Mouse (Mus musculus): ENCODE measurements around the gene Plekha6.

Gene Plekha6

GRCm38 (mm10) chr1:133182706-133183095, 18.7 kb downstream of the Plekha6 start:
- DNase-seq (ENCODE audit: low spot score): no peak

GRCm38 (mm10) chr1:133183141-133183925, 19.3 kb downstream of the Plekha6 start:
- DNase-seq (ENCODE audit: low spot score): no peak

- no peak for DNase-seq (ENCODE audit: low spot score)
Observed at GRCm38 (mm10) chr1:133187948-133188680, 24.1 kb downstream of the Plekha6 start.

GRCm38 (mm10) chr1:133188719-133189118, 24.7 kb downstream of the Plekha6 start:
- no peak for DNase-seq (ENCODE audit: low spot score)

GRCm38 (mm10) chr1:133189471-133189870, 25.5 kb downstream of the Plekha6 start:
- DNase-seq (ENCODE audit: low spot score): no peak

- DNase-seq (ENCODE audit: low spot score): no peak
Observed at GRCm38 (mm10) chr1:133190550-133190949, 26.5 kb downstream of the Plekha6 start.

GRCm38 (mm10) chr1:133196181-133196580, 32.2 kb downstream of the Plekha6 start:
- DNase-seq (ENCODE audit: low spot score): no peak

- no peak for DNase-seq (ENCODE audit: low spot score)
Observed at GRCm38 (mm10) chr1:133197266-133197665, 33.3 kb downstream of the Plekha6 start.

- DNase-seq (ENCODE audit: low spot score): no peak
Observed at GRCm38 (mm10) chr1:133199706-133200105, 35.7 kb downstream of the Plekha6 start.

- no peak for DNase-seq (ENCODE audit: low spot score)
Observed at GRCm38 (mm10) chr1:133201499-133201898, 37.5 kb downstream of the Plekha6 start.

GRCm38 (mm10) chr1:133203701-133204100, 39.7 kb downstream of the Plekha6 start:
- no peak for DNase-seq (ENCODE audit: low spot score)

- no peak for DNase-seq (ENCODE audit: low spot score)
Observed at GRCm38 (mm10) chr1:133204341-133204849, 40.4 kb downstream of the Plekha6 start.

GRCm38 (mm10) chr1:133204985-133205384, 41.0 kb downstream of the Plekha6 start:
- DNase-seq (ENCODE audit: low spot score): no peak

- DNase-seq (ENCODE audit: low spot score): no peak
Observed at GRCm38 (mm10) chr1:133208086-133208815, 44.2 kb downstream of the Plekha6 start.

- DNase-seq (ENCODE audit: low spot score): no peak
Observed at GRCm38 (mm10) chr1:133209036-133209435, 45.0 kb downstream of the Plekha6 start.

GRCm38 (mm10) chr1:133209482-133209881, 45.5 kb downstream of the Plekha6 start:
- DNase-seq (ENCODE audit: low spot score): no peak

- DNase-seq (ENCODE audit: low spot score): no peak
Observed at GRCm38 (mm10) chr1:133209901-133210516, 46.0 kb downstream of the Plekha6 start.

- DNase-seq (ENCODE audit: low spot score): no peak
Observed at GRCm38 (mm10) chr1:133210766-133211165, 46.8 kb downstream of the Plekha6 start.

- DNase-seq (ENCODE audit: low spot score): no peak
Observed at GRCm38 (mm10) chr1:133212273-133212672, 48.3 kb downstream of the Plekha6 start.

- no peak for DNase-seq (ENCODE audit: low spot score)
Observed at GRCm38 (mm10) chr1:133213098-133213497, 49.1 kb downstream of the Plekha6 start.

- no peak for DNase-seq (ENCODE audit: low spot score)
Observed at GRCm38 (mm10) chr1:133213901-133214300, 49.9 kb downstream of the Plekha6 start.
